Mouse (Mus musculus): Measurements from ENCODE around the gene Cpt1b. TPM values are rescaled to one million over a fixed set of nuclear protein-coding genes. Genes with fewer than 3 reads are reported as not detected.

Gene Cpt1b
- polyA plus RNA-seq, 1 experiment from 2014 or later = 0.89 TPM

GRCm38 (mm10) chr15:89410118-89410517, 15.5 kb downstream of the Cpt1b start, which contains the start of gene Syce3:
TSS of gene Syce3 (minus strand) at chr15:89410503.
- Histone ChIP-seq H3K9me3 (replicated peaks; ENCODE audit: control insufficient read depth, low read length) (no peaks in the 10 kb centered on the region), H3K4me2 (ENCODE audit: low read length) (no peak within 1 kb of the TSS), H3K9ac (ENCODE audit: low read length) (no peak within 1 kb of the TSS), H3K4me1 (ENCODE audit: control insufficient read depth, insufficient read depth, low read length) (no peaks in the 10 kb centered on the region), H3K36me3 (ENCODE audit: control insufficient read depth, insufficient read depth, low read length) (no peaks in the 10 kb centered on the region), H3K4me3 (ENCODE audit: low read depth, low read length) (no peak within 1 kb of the TSS), H3K27me3 (replicated peaks; ENCODE audit: control insufficient read depth, insufficient read depth, low read length) (no peaks in the 10 kb centered on the region), H3K27ac (ENCODE audit: low read depth, low read length) (no peak within 1 kb of the TSS)
- ATAC-seq (no peak), DNase-seq (ENCODE audit: low spot score) (no peak)
- WGBS = 90% methylated on average over 24 of the region's 24 CpGs

- ATAC-seq (no peak), DNase-seq (ENCODE audit: low spot score) (no peak)
- Histone ChIP-seq H3K4me3 (ENCODE audit: low read depth, low read length) (no peak overlapping the region), H3K4me1 (ENCODE audit: control insufficient read depth, insufficient read depth, low read length) (no peaks in the 10 kb centered on the region), H3K27me3 (replicated peaks; ENCODE audit: control insufficient read depth, insufficient read depth, low read length) (no peaks in the 10 kb centered on the region), H3K27ac (ENCODE audit: low read depth, low read length) (no peak overlapping the region), H3K9ac (ENCODE audit: low read length) (no peak overlapping the region), H3K36me3 (ENCODE audit: control insufficient read depth, insufficient read depth, low read length) (no peaks in the 10 kb centered on the region), H3K4me2 (ENCODE audit: low read length) (no peak overlapping the region), H3K9me3 (replicated peaks; ENCODE audit: control insufficient read depth, low read length) (no peaks in the 10 kb centered on the region)
Observed at GRCm38 (mm10) chr15:89406691-89407090, 19.0 kb downstream of the Cpt1b start.

DNA sequence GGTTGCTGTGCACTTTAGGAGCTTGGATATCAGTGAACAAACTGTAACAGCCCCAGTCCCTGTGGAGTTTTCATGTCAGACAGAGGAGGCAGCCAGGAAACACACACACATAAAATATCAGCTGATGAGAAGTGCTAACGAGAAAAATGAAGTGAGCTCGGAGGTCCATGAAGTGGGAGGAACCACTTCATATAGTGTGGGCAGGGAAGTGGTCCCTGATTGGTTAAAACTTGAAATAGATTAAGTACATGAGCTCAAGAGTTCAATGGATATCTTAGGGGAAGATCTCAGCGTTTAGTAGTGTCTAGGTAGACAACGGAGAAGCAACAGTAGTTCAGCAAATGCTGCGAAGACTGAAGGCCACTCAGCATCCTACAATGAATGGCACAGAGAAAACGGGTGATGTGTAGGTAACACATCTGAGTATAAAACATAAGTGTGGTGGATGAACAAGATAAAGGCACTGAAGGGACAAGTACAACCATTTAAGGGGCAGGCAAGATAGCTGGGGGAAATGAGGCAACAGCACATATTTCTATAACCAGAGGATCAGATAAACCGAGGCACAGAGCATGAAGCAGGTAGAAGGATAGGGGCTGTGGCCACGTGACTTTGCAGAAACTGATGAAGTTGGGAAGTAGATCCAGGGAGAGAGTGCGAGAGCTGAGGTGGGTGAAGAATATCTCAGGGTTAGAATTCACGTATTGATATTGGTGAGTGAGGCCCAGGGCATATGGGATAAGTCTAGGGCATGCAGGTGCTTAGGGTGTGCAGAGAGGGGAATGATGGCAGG, 20.6 kb downstream of the Cpt1b start:
- no peak overlapping the region for H3K9ac ChIP-seq (ENCODE audit: low read length)
- ATAC-seq = no peak
- H3K36me3 ChIP-seq (ENCODE audit: control insufficient read depth, insufficient read depth, low read length) = no peaks in the 10 kb centered on the region
- H3K4me2 ChIP-seq (ENCODE audit: low read length) = no peak overlapping the region
- WGBS = 84% methylated on average over 10 of the region's 10 CpGs
- H3K4me1 ChIP-seq (ENCODE audit: control insufficient read depth, insufficient read depth, low read length) = no peaks in the 10 kb centered on the region
- no peak for DNase-seq (ENCODE audit: low spot score)
- no peaks in the 10 kb centered on the region for H3K9me3 ChIP-seq (replicated peaks; ENCODE audit: control insufficient read depth, low read length)
- no peak overlapping the region for H3K27ac ChIP-seq (ENCODE audit: low read depth, low read length)
- no peaks in the 10 kb centered on the region for H3K27me3 ChIP-seq (replicated peaks; ENCODE audit: control insufficient read depth, insufficient read depth, low read length)
- no peak overlapping the region for H3K4me3 ChIP-seq (ENCODE audit: low read depth, low read length)

DNA sequence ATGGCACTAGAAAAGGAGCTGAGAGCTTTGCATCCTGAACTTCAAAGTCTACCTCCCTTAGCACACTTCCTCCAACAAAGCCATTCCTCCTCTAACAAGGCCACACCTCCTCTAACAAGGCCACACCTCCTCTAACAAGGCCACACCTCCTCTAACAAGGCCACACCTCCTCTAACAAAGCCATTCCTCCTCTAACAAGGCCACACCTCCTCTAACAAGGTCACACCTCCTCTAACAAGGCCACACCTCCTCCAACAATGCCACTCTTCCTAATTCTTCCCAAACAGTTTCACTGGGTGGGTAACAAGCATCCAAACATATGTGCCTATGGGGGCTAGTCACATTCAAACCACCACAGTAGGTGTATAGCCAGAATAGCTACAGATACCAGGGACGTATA, 23.2 kb downstream of the Cpt1b start:
- Histone ChIP-seq H3K27ac (ENCODE audit: low read depth, low read length) (no peak overlapping the region), H3K4me3 (ENCODE audit: low read depth, low read length) (no peak overlapping the region), H3K4me2 (ENCODE audit: low read length) (no peak overlapping the region), H3K4me1 (ENCODE audit: control insufficient read depth, insufficient read depth, low read length) (no peaks in the 10 kb centered on the region), H3K9ac (ENCODE audit: low read length) (no peak overlapping the region), H3K36me3 (ENCODE audit: control insufficient read depth, insufficient read depth, low read length) (no peaks in the 10 kb centered on the region), H3K9me3 (replicated peaks; ENCODE audit: control insufficient read depth, low read length) (no peaks in the 10 kb centered on the region), H3K27me3 (replicated peaks; ENCODE audit: control insufficient read depth, insufficient read depth, low read length) (no peaks in the 10 kb centered on the region)
- ATAC-seq (no peak), DNase-seq (ENCODE audit: low spot score) (no peak)
- 94% methylated on average over 1 of the region's 1 CpGs for WGBS

DNA sequence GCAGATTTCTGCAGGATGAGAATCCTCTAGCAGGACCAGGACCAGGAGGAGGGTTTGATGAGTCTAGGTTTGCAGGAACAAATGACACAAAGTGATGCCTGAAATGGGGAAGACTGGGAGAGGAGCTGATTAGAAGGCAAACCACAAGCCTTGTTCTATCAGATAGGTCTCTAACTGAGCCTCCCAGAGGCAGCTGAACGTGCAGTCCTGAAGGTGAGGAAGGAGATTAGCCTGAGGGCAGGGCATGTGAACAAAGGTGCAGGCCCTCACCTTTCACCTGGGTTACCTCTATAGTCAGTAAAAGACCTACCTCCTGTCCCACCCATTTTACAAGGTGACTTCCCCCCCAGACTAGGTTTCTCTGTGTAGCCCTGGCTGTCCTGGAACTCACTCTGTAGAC, 25.9 kb downstream of the Cpt1b start:
- Histone ChIP-seq H3K9ac (ENCODE audit: low read length) (no peak overlapping the region), H3K9me3 (replicated peaks; ENCODE audit: control insufficient read depth, low read length) (no peaks in the 10 kb centered on the region), H3K36me3 (ENCODE audit: control insufficient read depth, insufficient read depth, low read length) (no peaks in the 10 kb centered on the region), H3K27me3 (replicated peaks; ENCODE audit: control insufficient read depth, insufficient read depth, low read length) (no peaks in the 10 kb centered on the region), H3K27ac (ENCODE audit: low read depth, low read length) (no peak overlapping the region), H3K4me3 (ENCODE audit: low read depth, low read length) (no peak overlapping the region), H3K4me2 (ENCODE audit: low read length) (no peak overlapping the region), H3K4me1 (ENCODE audit: control insufficient read depth, insufficient read depth, low read length) (no peaks in the 10 kb centered on the region)
- 54% methylated on average over 1 of the region's 1 CpGs for WGBS
- DNase-seq (ENCODE audit: low spot score) (no peak), ATAC-seq (no peak)

DNA sequence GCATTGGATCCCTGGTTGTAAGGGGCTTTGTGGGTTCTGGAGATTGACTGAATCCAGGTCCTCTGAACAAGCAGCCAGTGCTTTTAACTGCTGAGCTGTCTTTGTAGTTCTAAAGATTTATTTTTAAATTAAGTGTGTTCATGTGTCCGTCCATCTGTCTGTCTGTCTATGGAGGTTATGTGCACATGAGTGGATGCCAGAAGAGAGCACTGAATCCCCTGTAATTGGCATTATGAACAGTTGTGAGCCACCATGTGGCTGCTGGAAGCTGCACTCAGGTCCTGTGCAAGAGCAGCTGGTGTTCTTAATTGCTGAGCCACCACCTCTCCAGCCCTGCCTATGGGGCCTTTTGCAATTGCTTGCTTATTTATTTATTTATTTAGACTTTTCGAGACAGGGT, 27.5 kb downstream of the Cpt1b start:
- WGBS = 51% methylated on average over 2 of the region's 2 CpGs
- no peaks in the 10 kb centered on the region for H3K4me1 ChIP-seq (ENCODE audit: control insufficient read depth, insufficient read depth, low read length)
- H3K36me3 ChIP-seq (ENCODE audit: control insufficient read depth, insufficient read depth, low read length) = no peaks in the 10 kb centered on the region
- no peak overlapping the region for H3K27ac ChIP-seq (ENCODE audit: low read depth, low read length)
- no peak overlapping the region for H3K4me3 ChIP-seq (ENCODE audit: low read depth, low read length)
- no peaks in the 10 kb centered on the region for H3K9me3 ChIP-seq (replicated peaks; ENCODE audit: control insufficient read depth, low read length)
- ATAC-seq = peak; percentile 52; the same call in 1 of the 2 replicates
- no peaks in the 10 kb centered on the region for H3K27me3 ChIP-seq (replicated peaks; ENCODE audit: control insufficient read depth, insufficient read depth, low read length)
- no peak overlapping the region for H3K9ac ChIP-seq (ENCODE audit: low read length)
- H3K4me2 ChIP-seq (ENCODE audit: low read length) = no peak overlapping the region
- DNase-seq (ENCODE audit: low spot score) = peak; percentile 42

DNA sequence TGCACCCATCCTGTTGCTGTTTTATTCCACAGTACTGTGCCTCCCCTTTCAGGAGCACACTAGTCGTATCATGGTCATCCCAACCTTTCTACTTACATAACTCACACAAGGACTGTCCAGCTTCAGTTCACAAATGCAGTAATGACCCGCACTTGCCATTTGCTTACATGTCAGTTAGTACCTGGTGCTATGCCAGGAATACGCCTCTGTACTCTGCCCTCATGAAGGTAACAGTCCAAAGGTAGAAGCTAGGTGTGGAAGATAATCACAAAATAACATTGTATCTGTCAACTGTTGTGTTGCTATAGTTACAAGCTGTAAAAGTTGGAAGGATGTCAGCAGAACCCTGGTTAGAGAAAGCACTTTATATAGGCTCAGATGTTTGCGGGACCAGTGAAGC, 28.8 kb downstream of the Cpt1b start:
- Histone ChIP-seq H3K27ac (ENCODE audit: low read depth, low read length) (no peak overlapping the region), H3K36me3 (ENCODE audit: control insufficient read depth, insufficient read depth, low read length) (no peaks in the 10 kb centered on the region), H3K9ac (ENCODE audit: low read length) (no peak overlapping the region), H3K9me3 (replicated peaks; ENCODE audit: control insufficient read depth, low read length) (no peaks in the 10 kb centered on the region), H3K4me1 (ENCODE audit: control insufficient read depth, insufficient read depth, low read length) (no peaks in the 10 kb centered on the region), H3K4me2 (ENCODE audit: low read length) (no peak overlapping the region), H3K27me3 (replicated peaks; ENCODE audit: control insufficient read depth, insufficient read depth, low read length) (no peaks in the 10 kb centered on the region), H3K4me3 (ENCODE audit: low read depth, low read length) (no peak overlapping the region)
- no peak for DNase-seq (ENCODE audit: low spot score)
- WGBS = 91% methylated on average over 4 of the region's 4 CpGs
- ATAC-seq = no peak

GRCm38 (mm10) chr15:89390081-89390480, 35.6 kb downstream of the Cpt1b start:
- WGBS = 91% methylated on average over 10 of the region's 10 CpGs
- no peak for ATAC-seq
- Histone ChIP-seq H3K4me2 (ENCODE audit: low read length) (no peak overlapping the region), H3K36me3 (ENCODE audit: control insufficient read depth, insufficient read depth, low read length) (no peaks in the 10 kb centered on the region), H3K9ac (ENCODE audit: low read length) (no peak overlapping the region), H3K27me3 (replicated peaks; ENCODE audit: control insufficient read depth, insufficient read depth, low read length) (no peaks in the 10 kb centered on the region), H3K4me3 (ENCODE audit: low read depth, low read length) (no peak overlapping the region), H3K27ac (ENCODE audit: low read depth, low read length) (no peak overlapping the region), H3K4me1 (ENCODE audit: control insufficient read depth, insufficient read depth, low read length) (no peaks in the 10 kb centered on the region), H3K9me3 (replicated peaks; ENCODE audit: control insufficient read depth, low read length) (no peaks in the 10 kb centered on the region)
- no peak for DNase-seq (ENCODE audit: low spot score)

DNA sequence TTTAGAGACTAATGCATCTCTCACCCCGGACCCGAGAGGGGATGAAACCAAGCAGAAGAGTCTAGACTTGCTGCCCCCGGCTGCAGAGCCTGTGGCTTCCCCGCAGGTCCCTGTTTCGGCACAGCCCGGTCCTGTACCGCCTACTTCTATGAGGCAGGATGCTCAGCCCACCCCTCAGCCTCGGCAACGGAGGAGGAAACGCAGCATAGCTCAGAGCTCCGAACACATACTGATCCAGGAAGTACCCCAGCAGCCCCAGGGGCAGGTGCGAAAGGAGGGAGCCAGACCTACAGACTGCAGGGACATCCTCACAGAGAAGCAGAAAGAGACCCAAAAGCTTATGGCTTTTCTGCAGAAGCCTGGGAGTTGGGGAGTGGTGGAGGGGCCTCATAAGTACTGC, 38.5 kb downstream of the Cpt1b start:
- 54% methylated on average over 12 of the region's 12 CpGs for whole genome bisulfite sequencing
- no peaks in the 10 kb centered on the region for H3K36me3 ChIP-seq (ENCODE audit: control insufficient read depth, insufficient read depth, low read length)
- DNase-seq (ENCODE audit: low spot score) = no peak
- ATAC-seq = no peak
- H3K9ac ChIP-seq (ENCODE audit: low read length) = no peak overlapping the region
- no peak overlapping the region for H3K4me3 ChIP-seq (ENCODE audit: low read depth, low read length)
- H3K4me1 ChIP-seq (ENCODE audit: control insufficient read depth, insufficient read depth, low read length) = no peaks in the 10 kb centered on the region
- H3K27me3 ChIP-seq (replicated peaks; ENCODE audit: control insufficient read depth, insufficient read depth, low read length) = no peaks in the 10 kb centered on the region
- no peak overlapping the region for H3K27ac ChIP-seq (ENCODE audit: low read depth, low read length)
- H3K9me3 ChIP-seq (replicated peaks; ENCODE audit: control insufficient read depth, low read length) = no peaks in the 10 kb centered on the region
- H3K4me2 ChIP-seq (ENCODE audit: low read length) = no peak overlapping the region

Measured in forebrain, embryonic 14.5 days (tissue).